Mouse (Mus musculus) lung, postnatal 0 days (tissue): ENCODE data around the gene Cipc.

Source experiments
- CTCF ChIP-seq: IDR thresholded peaks from 2 replicates; pipeline ENCODE4 v1.5.1; 2016; ENCODE audit warnings: antibody characterized with exemption, mild to moderate bottlenecking
- EP300 ChIP-seq: IDR thresholded peaks from 2 replicates; pipeline ENCODE4 v1.6.1; 2016; ENCODE audit warnings: antibody characterized with exemption, mild to moderate bottlenecking, control low read depth

DNA sequence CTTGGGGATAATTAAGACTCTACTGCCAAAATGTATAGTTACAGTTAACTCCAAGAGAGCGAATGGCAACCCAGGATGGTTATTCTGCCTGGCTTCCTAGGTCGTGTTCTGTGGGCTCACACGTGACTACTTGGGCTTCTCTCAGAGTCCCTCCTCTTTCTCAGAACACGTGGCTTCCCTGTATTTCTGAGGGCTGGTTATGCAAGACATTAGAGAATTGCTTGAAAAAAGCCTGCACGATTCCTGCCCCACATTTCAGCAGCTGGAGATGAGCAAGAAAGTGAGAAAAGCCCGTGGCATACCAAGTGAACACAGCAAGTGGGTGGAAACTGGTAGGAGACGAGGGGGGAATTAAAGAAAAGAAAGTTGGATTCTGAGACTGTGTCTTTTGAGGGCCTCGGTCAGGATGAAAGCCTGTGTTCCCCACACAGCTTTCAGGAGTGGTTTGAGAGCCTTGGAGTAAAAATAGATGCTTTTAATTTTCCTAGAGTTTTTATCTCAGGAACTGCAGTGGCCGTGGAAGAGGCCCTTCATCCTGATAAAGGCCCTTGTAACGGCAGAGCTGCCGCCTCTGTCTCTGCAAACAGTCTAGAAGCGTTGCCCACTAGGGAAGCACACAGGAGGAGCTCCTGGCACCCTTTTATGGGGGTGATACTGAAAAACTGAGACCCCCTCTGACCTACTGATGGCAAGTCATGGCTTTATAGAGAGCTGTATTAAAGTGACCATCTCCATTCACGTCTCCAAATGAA is 21.8 kb downstream of the Cipc start:
- TF ChIP-seq CTCF (no peak), EP300 (no peak)
